Mouse (Mus musculus): ENCODE measurements around the gene Aff3.

The Aff3 gene

GRCm38 (mm10) chr1:38393516-38393915 is 271.2 kb downstream of the Aff3 start:
- peak in 1 of 2 experiments; percentile 57 for DNase-seq (ENCODE audit: low spot score in 2 of 2)

DNA sequence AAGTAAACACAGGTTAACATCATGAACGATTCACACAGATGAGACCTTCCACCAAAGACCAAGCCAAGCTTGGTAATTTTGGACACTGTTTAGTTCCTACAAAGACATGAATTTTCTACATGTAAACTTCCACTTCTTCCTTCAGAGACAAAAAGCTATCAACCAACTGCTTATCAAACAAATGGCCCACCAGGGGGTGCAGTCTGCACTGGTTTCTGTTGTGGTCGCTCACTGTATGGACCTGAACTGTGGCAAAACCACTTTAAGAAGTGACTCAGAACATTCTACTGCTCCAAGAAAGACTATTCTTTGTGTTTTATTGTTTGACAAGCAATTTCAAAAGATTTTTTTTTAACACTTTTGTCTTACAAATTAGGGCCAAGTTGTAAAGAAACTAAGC is 271.8 kb downstream of the Aff3 start:
- DNase-seq (ENCODE audit: low spot score in 2 of 2), result peak in 1 of 2 experiments; percentile 76

- DNase-seq (ENCODE audit: low spot score in 2 of 2), result no peak
These were observed 273.9 kb downstream of the Aff3 start for GRCm38 (mm10) chr1:38390886-38391249.

GRCm38 (mm10) chr1:38390235-38390885 is 274.4 kb downstream of the Aff3 start:
- DNase-seq (ENCODE audit: low spot score in 2 of 2), result no peak

DNA sequence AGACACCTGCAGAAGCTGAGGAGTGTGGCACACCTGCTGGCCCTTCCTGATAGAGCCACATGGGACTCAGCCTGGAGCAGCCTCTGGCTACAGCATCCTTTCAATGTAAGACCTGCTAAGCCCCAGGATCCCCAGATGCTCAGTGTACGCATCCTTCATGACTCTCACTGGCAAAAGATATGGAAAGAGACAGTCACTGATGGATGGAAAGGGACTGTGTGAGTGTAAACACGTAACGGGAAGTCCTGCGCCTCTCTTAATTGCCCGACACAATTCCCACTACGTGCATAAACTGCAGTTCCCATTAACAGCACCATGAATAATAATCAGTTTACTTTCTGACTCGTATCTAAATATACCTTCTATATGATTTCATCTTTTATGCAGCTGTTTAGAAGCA is 275.2 kb downstream of the Aff3 start:
- no peak for DNase-seq (ENCODE audit: low spot score in 2 of 2)

- no peak for DNase-seq (ENCODE audit: low spot score in 2 of 2)
These were observed 276.3 kb downstream of the Aff3 start for GRCm38 (mm10) chr1:38388466-38388865.

DNA sequence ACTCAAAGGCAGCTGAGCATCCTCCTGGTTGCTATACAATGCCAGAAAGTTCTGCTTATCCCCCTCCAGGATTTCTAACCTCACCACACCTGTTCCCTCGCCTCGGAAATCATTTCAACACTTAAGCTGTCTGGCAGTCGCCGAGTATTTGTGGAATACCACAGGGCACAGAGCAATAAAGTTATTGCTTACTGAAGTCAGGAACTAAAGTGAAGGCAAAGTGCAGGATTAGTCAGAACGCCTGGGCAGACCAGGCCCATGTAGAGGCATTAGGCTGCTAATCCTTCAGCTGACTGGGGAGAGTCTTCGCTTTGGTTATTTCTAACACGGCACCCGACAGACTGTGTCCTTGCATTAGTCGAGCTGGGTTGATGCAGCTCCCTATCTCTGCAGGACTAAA is 277.3 kb downstream of the Aff3 start:
- DNase-seq (ENCODE audit: low spot score in 2 of 2), result no peak

DNA sequence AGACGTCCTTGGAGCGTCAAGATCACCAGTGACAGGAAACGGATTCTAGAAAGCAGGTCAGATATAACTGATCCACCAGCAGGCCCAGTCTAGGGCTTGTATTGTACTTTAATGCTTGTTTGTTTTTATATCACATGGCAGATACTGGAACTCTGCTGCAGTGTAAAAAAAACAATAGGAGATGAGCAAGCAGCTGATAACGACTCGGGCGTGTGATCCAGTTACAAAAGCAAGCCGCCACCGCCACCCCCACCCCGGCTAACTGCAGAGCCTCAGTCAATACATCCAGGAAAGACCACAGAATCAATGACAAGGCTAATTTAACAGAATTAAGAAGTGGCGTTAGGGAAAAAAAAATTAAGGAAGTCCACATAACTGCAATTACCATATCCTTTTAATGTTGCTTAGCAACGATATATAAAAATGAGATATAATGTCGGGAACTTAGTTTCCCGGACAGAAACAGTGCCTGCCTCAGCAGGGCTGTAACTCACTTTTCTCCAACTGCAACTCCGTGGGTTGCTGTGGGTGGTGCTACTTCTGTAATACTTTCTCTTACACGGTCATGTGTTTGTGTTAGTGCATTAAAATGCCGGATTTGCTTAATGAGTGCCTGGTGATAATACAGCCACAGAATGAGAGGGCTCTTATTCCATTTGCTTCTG is 280.2 kb downstream of the Aff3 start:
- DNase-seq (ENCODE audit: low spot score in 2 of 2), result no peak

DNA sequence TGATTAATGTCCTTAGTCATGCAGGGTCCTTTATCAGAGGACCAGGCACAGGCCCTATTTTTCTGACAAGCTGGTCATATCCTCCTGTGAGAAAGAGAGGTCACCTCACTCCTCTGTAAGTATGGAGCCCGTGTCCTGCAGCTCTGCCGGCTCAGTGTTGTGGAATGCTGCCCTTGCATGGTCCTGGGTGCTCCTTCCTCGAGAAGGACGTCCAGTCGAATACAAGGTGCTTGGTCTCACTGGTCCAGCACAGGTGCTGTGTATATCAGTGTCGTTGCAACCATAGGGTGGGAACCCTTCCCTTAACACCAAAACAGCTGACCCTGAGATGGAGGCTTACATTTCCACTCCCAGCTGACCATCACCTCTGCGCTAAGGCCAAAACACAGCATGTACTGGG is 280.7 kb downstream of the Aff3 start:
- DNase-seq (ENCODE audit: low spot score in 2 of 2), result no peak

DNA sequence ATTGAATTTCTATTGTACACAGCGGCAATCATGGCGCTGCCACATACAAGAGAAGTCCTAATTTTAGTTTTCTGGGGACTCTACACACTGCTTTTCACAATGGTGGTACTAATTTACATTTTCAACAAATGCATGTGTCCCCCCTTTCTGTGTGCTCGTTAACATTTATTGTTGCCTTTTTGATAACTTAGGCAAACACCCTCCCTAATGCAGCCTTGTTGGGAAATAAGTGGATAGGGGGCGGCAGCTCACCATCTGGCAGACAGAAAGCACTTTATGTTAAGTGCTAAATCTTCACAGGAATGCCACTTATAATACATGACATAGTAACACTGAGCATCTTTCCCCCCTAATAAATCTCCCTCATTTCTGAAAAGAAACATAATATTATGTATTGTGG is 282.1 kb downstream of the Aff3 start:
- no peak for DNase-seq (ENCODE audit: low spot score in 2 of 2)

GRCm38 (mm10) chr1:38377930-38378329 is 286.8 kb downstream of the Aff3 start:
- no peak for DNase-seq (ENCODE audit: low spot score in 2 of 2)

DNA sequence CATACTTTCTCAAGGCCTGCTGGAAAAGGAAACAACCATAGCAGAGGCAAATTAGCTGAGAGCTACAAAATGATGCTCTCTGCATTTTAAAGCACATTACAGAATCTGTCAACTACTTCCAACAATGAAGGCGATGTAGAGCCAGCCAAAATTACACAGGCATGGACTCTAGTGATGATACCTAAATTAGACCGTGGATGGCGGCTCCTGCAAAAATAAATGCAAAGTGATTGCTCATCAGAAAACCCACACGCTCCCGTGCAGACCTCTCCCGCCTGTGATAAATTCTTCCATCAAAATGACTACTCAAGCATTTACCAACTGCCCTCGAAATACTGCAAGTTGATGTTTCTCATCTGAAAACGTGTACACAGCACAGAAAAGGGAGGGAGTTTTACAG is 295.6 kb downstream of the Aff3 start:
- peak in 1 of 2 experiments; percentile 44 for DNase-seq (ENCODE audit: low spot score in 2 of 2)

GRCm38 (mm10) chr1:38368081-38368689 is 296.6 kb downstream of the Aff3 start:
- no peak for DNase-seq (ENCODE audit: low spot score in 2 of 2)

- DNase-seq (ENCODE audit: low spot score in 2 of 2), result no peak
These were observed 297.2 kb downstream of the Aff3 start for GRCm38 (mm10) chr1:38367404-38368080.

- no peak for DNase-seq (ENCODE audit: low spot score in 2 of 2)
These were observed 300.9 kb downstream of the Aff3 start for GRCm38 (mm10) chr1:38363856-38364255.

- no peak for DNase-seq (ENCODE audit: low spot score in 2 of 2)
These were observed 302.5 kb downstream of the Aff3 start for GRCm38 (mm10) chr1:38362275-38362674.

DNA sequence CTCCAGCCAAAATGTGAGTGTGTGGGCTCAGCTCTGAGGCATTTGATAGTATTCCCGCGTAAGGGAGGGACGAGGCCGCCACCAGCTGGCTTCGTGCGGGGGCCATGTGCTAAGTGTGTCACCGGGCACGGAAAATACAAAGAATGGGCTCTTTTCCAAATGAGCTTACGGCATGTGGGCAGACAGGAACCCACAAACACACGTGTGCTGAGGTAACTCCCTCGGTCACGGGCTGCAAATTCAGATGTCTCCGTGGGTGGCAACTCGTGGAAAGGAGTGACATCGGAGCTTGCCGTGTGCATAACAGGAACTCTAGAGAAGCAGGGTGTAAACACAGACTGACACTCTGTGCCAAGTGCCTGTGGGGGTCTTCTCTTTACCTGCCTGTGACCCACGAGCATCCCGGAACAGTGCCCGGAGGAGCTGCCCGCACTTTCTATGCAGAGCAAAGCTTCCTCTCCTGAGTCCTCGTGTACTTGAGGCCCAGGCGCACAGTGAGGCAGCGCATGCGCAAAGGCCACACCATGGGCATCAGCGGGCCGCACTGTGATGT is 305.9 kb downstream of the Aff3 start:
- DNase-seq (ENCODE audit: low spot score in 2 of 2), result peak; percentile 28 to 80

DNA sequence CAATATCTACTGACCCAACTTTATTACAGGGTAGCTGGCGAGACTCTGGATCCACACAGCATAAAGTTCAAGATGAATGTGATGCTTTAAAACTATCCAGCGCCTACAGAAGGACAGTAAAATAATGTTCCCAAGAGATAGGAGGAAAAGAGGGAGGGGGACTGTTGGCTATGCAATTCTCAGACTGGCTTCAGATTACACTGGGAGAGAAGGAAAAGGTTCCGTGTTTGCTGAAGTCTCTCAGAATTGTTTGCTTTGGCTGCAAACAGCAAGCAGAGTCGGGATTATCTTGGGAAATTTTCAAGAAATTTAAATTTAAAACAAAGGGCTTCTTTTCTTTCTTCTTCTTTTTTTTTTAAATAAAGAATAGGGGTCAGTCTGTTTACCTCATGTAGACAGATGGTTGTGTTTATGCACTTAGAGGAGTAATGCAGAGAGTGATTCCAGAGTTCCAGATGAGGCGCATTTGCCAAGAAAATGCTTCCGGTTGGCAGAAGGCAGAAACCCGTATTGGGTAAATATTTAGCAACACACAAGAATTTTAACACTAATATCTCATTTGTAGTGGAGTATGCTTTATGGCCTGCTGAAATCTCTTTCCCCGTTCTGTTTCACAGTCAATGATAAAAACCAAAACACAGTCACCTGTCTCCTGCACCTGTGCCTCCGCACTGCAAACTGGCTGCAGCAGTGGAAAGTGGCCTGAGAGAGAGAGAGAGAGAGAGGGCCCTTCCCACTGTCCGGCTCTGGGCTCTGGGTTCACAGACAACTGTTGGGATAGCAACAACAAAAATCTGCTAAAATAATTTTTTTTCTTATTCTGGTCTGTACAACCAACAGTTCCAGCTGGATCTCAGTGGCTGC is 306.6 kb downstream of the Aff3 start:
- no peak for DNase-seq (ENCODE audit: low spot score in 2 of 2)

GRCm38 (mm10) chr1:38354585-38354984 is 310.2 kb downstream of the Aff3 start:
- DNase-seq (ENCODE audit: low spot score in 2 of 2), result no peak

DNA sequence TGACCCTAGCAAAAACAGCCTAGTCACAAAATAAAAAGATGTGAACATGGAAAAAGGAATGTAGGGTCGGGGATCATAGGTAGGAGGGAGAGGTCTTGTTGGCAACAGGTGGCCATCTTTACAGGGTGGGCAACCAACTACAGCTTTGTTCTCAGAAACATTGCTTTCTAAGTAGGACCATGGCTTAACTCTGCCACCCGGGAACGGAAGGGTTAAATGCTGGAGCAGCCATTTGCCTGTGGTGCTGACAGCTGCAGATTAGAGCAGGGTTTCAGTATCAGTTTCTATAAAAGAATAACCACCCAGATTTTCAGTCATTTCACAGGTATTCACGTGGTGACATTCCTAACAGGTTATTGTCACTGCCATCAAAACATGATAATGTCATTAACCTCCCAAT is 317.4 kb downstream of the Aff3 start:
- DNase-seq (ENCODE audit: low spot score in 2 of 2), result no peak

DNA sequence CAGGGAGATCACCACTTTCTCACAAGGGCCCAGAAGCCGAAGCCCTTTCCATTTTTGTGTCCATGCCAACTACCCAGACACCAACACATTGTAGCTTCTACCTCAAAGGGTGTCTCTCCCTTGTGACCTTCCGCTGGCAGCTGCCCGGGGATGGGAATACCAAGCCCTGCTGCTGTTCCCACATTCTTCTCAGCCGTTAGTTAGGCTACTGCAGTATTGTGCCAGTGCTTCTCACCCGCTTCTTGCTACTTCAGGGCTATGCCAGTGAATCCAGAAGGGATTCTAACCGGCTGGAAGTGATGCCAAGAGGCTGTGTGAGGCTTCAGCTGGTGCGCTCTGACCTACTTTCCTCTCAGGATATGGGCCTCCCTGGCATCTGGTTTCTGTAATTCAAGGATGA is 330.5 kb downstream of the Aff3 start:
- peak; percentile 35 to 62 for DNase-seq (ENCODE audit: low spot score in 2 of 2)
